Mouse (Mus musculus): ENCODE measurements around the gene Bricd5.

Gene Bricd5

GRCm38 (mm10) chr17:24514270-24515257 lies 40.9 kb downstream of the Bricd5 start:
- ChIA-PET CTCF (interaction anchor here (0.5 to 3.7 kb wide), 20 partner anchors 8 to 215 kb away, joined by 3 to 20 read pairs (median 4); partner anchors contain the start of genes Mlst8 (in 3 of the 4), Traf7 (in 2 of the 4), E4f1 (in 1 of the 4) and Pgp (in 1 of the 4)), POLR2A (interaction anchor here (0.6 to 16.1 kb wide), 22 partner anchors 9 to 100 kb away, joined by 3 to 356 read pairs (median 5); partner anchors contain the start of genes Mlst8 (in 3 of the 4), Traf7 (in 3 of the 4), Rnps1 (in 2 of the 4) and Pkd1 (in 1 of the 4))

- CTCF ChIA-PET: no interaction called here
- POLR2A ChIA-PET: interaction anchor here in 2 of 4 experiments (1.3 to 13.1 kb wide), 3 partner anchors 11 to 42 kb away, joined by 3 to 356 read pairs (median 6); partner anchors contain the start of gene Mlst8 (in 2 of the 2)
Measured at GRCm38 (mm10) chr17:24520450-24520849, 46.8 kb downstream of the Bricd5 start.

DNA sequence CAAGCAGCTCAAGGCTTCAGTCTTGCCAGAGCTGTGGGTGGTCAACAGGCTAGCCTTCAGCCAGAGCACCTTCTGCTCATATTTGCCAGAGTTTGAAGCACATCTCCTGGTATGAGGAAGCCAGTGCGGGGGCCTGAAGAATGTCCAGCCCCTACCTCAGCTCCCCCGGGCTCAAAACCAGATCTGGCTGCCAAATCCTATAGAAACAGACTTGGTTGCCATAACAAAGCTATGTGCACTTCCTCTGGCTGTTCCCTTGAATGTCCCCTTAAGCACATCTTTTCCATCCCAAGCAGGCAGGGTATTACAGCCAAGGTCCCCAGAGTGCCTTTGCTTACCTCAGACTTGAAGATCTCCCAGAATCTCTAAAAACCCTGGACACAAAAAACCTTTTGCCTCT lies 51.0 kb downstream of the Bricd5 start:
- POLR2A ChIA-PET: interaction anchor here (0.5 to 13.1 kb wide), 23 partner anchors 11 to 192 kb away, joined by 3 to 396 read pairs (median 6); partner anchors contain the start of genes Mlst8 (in 2 of the 4), Pkd1 (in 2 of the 4), Zfp598 (in 2 of the 4) and Bricd5 (in 1 of the 4)
- CTCF ChIA-PET: interaction anchor here in 3 of 4 experiments (0.9 to 1.6 kb wide), 3 partner anchors 46 to 104 kb away, joined by 4 to 5 read pairs (median 4); partner anchors contain the start of gene Mlst8 (in 2 of the 3)

All from embryonic stem cell, embryonic (primary cell).